Mouse (Mus musculus): ENCODE data around the gene Slc32a1.

Slc32a1 gene

GRCm38 (mm10) chr2:158612671-158613250 is 2.2 kb downstream of the Slc32a1 start:
- no peak for DNase-seq (ENCODE audit: low spot score in 2 of 2)

GRCm38 (mm10) chr2:158613541-158614417 is 3.2 kb downstream of the Slc32a1 start:
- peak; percentile 47 to 56 for DNase-seq (ENCODE audit: low spot score in 2 of 2)

- DNase-seq (ENCODE audit: low spot score in 2 of 2) = no peak
Observed at GRCm38 (mm10) chr2:158614418-158614955, 3.9 kb downstream of the Slc32a1 start.

- no peak for DNase-seq (ENCODE audit: low spot score in 2 of 2)
Observed at GRCm38 (mm10) chr2:158615161-158615680, 4.7 kb downstream of the Slc32a1 start.

GRCm38 (mm10) chr2:158615702-158616101 is 5.1 kb downstream of the Slc32a1 start:
- no peak for DNase-seq (ENCODE audit: low spot score in 2 of 2)

GRCm38 (mm10) chr2:158616296-158616695 is 5.7 kb downstream of the Slc32a1 start:
- DNase-seq (ENCODE audit: low spot score in 2 of 2) = no peak

- no peak for DNase-seq (ENCODE audit: low spot score in 2 of 2)
Observed at GRCm38 (mm10) chr2:158616790-158617189, 6.2 kb downstream of the Slc32a1 start.

GRCm38 (mm10) chr2:158624718-158625222 is 14.2 kb downstream of the Slc32a1 start, which contains the start of gene Actr5:
TSS of gene Actr5 (plus strand) at chr2:158624888.
- DNase-seq (ENCODE audit: low spot score in 2 of 2) = peak; percentile 83 to 89

GRCm38 (mm10) chr2:158625231-158625630 is 14.7 kb downstream of the Slc32a1 start:
- DNase-seq (ENCODE audit: low spot score in 2 of 2) = no peak

- DNase-seq (ENCODE audit: low spot score in 2 of 2) = no peak
Observed at GRCm38 (mm10) chr2:158625697-158626096, 15.1 kb downstream of the Slc32a1 start.

GRCm38 (mm10) chr2:158628858-158629257 is 18.3 kb downstream of the Slc32a1 start:
- no peak for DNase-seq (ENCODE audit: low spot score in 2 of 2)

GRCm38 (mm10) chr2:158629414-158629813 is 18.8 kb downstream of the Slc32a1 start:
- DNase-seq (ENCODE audit: low spot score in 2 of 2) = no peak

GRCm38 (mm10) chr2:158631873-158632272 is 21.3 kb downstream of the Slc32a1 start:
- DNase-seq (ENCODE audit: low spot score in 2 of 2) = no peak

GRCm38 (mm10) chr2:158641869-158642268 is 31.3 kb downstream of the Slc32a1 start:
- peak in 1 of 2 experiments; percentile 59 for DNase-seq (ENCODE audit: low spot score in 2 of 2)

- no peak for DNase-seq (ENCODE audit: low spot score in 2 of 2)
Observed at GRCm38 (mm10) chr2:158642587-158642986, 32.0 kb downstream of the Slc32a1 start.

GRCm38 (mm10) chr2:158643791-158644190 is 33.2 kb downstream of the Slc32a1 start:
- no peak for DNase-seq (ENCODE audit: low spot score in 2 of 2)

GRCm38 (mm10) chr2:158651159-158651908 is 40.8 kb downstream of the Slc32a1 start:
- no peak for DNase-seq (ENCODE audit: low spot score in 2 of 2)

GRCm38 (mm10) chr2:158652985-158653384 is 42.4 kb downstream of the Slc32a1 start:
- DNase-seq (ENCODE audit: low spot score in 2 of 2) = peak; percentile 50 to 73

GRCm38 (mm10) chr2:158654717-158655116 is 44.1 kb downstream of the Slc32a1 start:
- no peak for DNase-seq (ENCODE audit: low spot score in 2 of 2)

- DNase-seq (ENCODE audit: low spot score in 2 of 2) = no peak
Observed at GRCm38 (mm10) chr2:158655806-158656205, 45.2 kb downstream of the Slc32a1 start.

GRCm38 (mm10) chr2:158658822-158659221 is 48.3 kb downstream of the Slc32a1 start:
- DNase-seq (ENCODE audit: low spot score in 2 of 2) = no peak

Measured in spleen, postnatal 14 days (tissue).